In genomic region chr8:10416806-10417205, GRCm38 (mm10) we compare ENCODE assay signal across 23 mouse cellular contexts.
"Had no signal": no experiment of that assay in that cellular context is flagged by ENCODE, and none has a peak within 500 bp of the region (broad histone marks: within the 10 kb centered on the region; RNA-seq: fewer than 3 reads in every experiment).

No protein-coding gene starts in this region.

- H3K36me3 ChIP-seq: heart, embryonic 12.5 days; hindbrain, embryonic 10.5 days; hindbrain, embryonic 12.5 days; intestine, embryonic 15.5 days; limb, embryonic 13.5 days; liver, embryonic 13.5 days had no signal

- H3K9me3 ChIP-seq: heart, embryonic 12.5 days; hindbrain, embryonic 10.5 days; hindbrain, embryonic 12.5 days; intestine, embryonic 15.5 days; limb, embryonic 13.5 days; liver, embryonic 13.5 days had no signal

- H3K27ac ChIP-seq: hindbrain, embryonic 10.5 days; hindbrain, embryonic 12.5 days; hindbrain, embryonic 14.5 days; intestine, embryonic 15.5 days; layer of hippocampus, adult 2 months; left cerebral cortex, adult 2 months; limb, embryonic 13.5 days; liver, embryonic 13.5 days had no signal

- H3K9ac ChIP-seq: forebrain, postnatal 0 days; heart, embryonic 12.5 days; hindbrain, embryonic 12.5 days; hindbrain, embryonic 14.5 days; intestine, embryonic 15.5 days; limb, embryonic 13.5 days; liver, embryonic 13.5 days had no signal

- H3K27me3 ChIP-seq: heart, embryonic 12.5 days; hindbrain, embryonic 12.5 days; intestine, embryonic 15.5 days; limb, embryonic 13.5 days; liver, embryonic 13.5 days had no signal

- H3K4me1 ChIP-seq: heart, embryonic 12.5 days; intestine, embryonic 15.5 days; liver, embryonic 13.5 days had no signal

- ATAC-seq: forebrain, postnatal 0 days; hindbrain, embryonic 16.5 days; inflammation-experienced regulatory T-cells, adult 6 months; intestine, embryonic 15.5 days; intestine, postnatal 0 days had no signal

- H3K4me3 ChIP-seq: heart, embryonic 12.5 days; hindbrain, embryonic 10.5 days; hindbrain, embryonic 12.5 days; intestine, embryonic 15.5 days; layer of hippocampus, adult 2 months; left cerebral cortex, adult 2 months; limb, embryonic 13.5 days; liver, embryonic 13.5 days had no signal

- H3K4me2 ChIP-seq: heart, embryonic 12.5 days; hindbrain, embryonic 12.5 days; hindbrain, embryonic 14.5 days; intestine, embryonic 15.5 days; limb, embryonic 13.5 days; liver, embryonic 11.5 days; liver, embryonic 13.5 days had no signal

- DNase-seq: forebrain, postnatal 0 days; gastrocnemius, postnatal 14 days; heart, postnatal 10 days; heart, postnatal 4 days; kidney, adult 18-20 months; kidney, adult 8-10 months; kidney, postnatal 10 days; kidney, postnatal 25 days; kidney, postnatal 4 days; liver; liver, embryonic 13.5 days had no signal
